Mouse (Mus musculus) heart, postnatal 14 days (tissue): ENCODE data around the gene Trim33. TPM values are rescaled to one million over a fixed set of nuclear protein-coding genes. Genes with fewer than 3 reads are reported as not detected.
A peak's percentile ranks its signal among the peaks of the same experiment; 100 is the strongest.

Experiments used
- DNase-seq, 2 experiments: peaks; one replicate each; pipeline ENCODE4 v3.0.0; 2021 to 2022
- intact Hi-C: fragments of 180-260 bp; cut with DNase I; formaldehyde crosslinking; loops from one replicate; pipeline ENCODE4 v1.15.1; 2025
- total RNA-seq, 2 experiments: library from RNA; stranded (reverse); gene quantifications; 2 replicates each; pipeline ENCODE4 v1.2.3; 2021

Gene Trim33
- total RNA-seq, 2 experiments from 2014 or later, result 16.7 to 16.9 TPM

DNA sequence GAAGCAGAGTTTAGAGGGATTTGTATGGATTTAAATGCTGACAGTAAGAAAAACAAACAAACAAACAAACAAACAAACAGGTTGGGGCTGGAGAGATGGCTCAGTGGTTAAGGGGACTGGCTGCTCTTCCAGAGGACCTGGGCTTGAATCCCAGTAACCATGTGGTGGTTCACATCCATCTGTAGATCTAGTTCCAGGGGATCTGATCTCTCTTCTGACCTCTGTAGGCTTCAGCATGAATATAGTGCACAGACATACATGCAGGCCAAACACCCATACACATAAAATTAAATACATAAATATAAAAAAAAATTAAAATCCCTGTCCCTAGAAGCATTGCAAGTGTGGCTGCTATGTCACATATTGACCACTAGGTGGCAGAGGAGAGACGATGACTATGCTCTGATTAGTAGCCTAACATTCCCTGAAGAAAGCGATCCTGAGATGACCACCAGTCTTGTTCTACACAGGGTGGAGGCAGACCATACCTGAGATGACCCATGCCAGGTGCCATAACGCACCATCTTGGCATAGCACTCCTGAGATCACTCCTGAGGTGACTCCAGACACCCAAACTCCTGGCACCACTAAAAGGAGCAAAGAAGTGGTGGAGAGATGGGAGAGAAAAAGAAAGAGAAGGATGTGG is 113.6 kb downstream of the Trim33 start:
- intact Hi-C loops, result loop anchor here (1.0 to 10.0 kb wide), 3 partner anchors 38 to 492 kb away; partner anchors contain the start of gene Olfml3
- peak; percentile 12 to 57 for DNase-seq

- intact Hi-C loops, result loop anchor here (1.0 to 10.0 kb wide), 3 partner anchors 37 to 491 kb away; partner anchors contain the start of gene Olfml3
- no peak for DNase-seq
Measured at GRCm38 (mm10) chr3:103393283-103394060, 114.4 kb downstream of the Trim33 start.

GRCm38 (mm10) chr3:103394121-103394520 is 115.0 kb downstream of the Trim33 start:
- no peak for DNase-seq
- intact Hi-C loops, result loop anchor here (10.0 kb wide), 1 partner anchor 491 kb away; no protein-coding TSS in a partner anchor

DNA sequence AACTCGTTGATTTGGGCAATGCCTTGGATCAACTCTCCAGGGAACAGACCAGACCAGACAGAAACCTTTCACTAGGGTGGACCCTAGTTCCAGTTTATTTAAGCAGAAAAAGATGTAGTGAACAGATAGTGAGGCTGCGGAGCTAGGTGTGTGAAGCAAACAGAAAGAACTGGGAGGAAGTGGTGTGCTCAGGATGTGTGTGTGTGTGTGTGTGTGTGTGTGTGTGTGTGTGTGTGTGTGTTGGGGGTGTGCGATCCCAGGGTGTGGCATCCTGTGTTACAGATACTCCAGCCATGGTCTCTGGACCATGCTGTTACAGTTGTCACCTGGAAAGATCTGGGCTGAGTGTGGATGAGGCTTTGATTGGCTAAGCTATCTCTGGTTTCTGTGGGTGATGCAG is 118.4 kb downstream of the Trim33 start:
- no peak for DNase-seq
- intact Hi-C loops, result loop anchor here (10.0 kb wide), 1 partner anchor 487 kb away; no protein-coding TSS in a partner anchor

DNA sequence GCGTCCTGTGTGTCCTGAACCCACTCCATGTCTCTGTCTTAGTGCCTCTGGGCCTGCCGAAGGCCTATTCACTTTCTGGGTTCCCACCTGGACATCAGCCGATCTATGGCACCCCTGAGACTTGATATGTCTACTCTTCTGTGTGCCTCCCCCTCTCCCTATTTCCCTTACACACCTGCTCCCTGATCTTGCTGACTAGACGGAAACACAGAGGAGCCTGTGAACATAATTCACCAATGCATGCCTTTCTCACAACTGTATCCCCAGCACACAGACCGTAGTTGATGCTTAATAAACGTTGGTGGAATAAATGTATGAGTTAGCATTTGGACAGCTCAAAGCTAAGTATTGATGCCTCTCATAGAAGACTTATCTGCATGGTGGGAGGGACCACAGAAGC is 121.7 kb downstream of the Trim33 start:
- intact Hi-C loops, result no loop called here

DNA sequence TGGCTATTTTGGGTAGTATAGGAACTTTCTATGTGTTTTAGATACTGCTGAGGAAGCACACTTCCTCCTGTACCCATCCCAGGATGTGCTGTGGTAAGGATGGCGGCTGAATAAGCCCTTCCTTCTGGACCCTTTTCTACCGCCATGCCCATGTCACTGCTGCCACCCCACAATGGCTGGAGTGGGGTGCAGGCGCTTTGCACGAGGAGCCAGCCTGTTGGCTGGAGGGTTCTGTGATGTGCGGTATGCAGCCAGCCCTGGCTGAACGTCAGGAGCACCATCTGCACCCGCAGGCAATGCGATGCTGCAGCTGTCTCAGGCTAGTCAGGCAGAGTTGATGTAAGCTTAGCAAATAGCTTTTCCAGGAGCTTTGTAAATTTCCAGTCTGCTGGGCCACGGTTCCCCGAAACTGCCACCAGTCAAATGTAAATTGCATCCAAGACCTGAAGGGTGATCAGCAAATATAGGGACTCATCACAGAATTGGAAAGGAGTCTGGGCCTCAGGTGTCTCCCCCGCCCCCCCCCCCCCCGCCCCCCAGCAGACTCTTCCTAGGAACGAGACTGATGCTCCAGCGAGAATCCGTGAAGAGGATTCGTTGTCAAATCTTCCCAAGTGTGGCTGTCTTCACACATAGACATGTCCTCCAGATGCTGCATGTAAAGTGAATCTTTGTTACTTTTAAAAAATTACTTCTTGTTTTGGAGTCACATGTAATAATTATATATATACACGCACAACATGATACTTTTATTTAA is 122.4 kb downstream of the Trim33 start:
- intact Hi-C loops, result no loop called here
- DNase-seq, result no peak

More for the DNA sequence above, 121.7 kb downstream of the Trim33 start:
- no peak for DNase-seq

DNA sequence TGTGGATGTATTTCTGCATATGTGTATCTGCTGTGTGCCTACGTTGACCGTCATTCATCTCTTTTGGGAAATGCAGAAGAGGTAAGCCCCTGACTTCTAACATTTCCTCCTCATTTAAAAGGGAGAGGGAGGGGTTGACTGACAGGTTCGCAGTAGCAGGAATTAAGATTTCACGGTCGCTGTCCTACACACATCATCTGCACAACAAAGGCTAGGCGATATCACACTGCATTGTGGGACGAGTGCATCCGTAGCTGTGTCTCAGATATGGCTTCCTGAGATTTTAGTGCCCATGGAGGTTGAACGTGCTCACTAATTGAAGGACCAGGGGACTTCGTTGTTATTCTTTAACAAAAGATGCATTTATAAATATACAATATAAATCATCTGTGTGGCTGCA is 123.1 kb downstream of the Trim33 start:
- intact Hi-C loops, result no loop called here
- no peak for DNase-seq

- intact Hi-C loops, result no loop called here
Measured at GRCm38 (mm10) chr3:103405135-103405534, 126.0 kb downstream of the Trim33 start.

DNA sequence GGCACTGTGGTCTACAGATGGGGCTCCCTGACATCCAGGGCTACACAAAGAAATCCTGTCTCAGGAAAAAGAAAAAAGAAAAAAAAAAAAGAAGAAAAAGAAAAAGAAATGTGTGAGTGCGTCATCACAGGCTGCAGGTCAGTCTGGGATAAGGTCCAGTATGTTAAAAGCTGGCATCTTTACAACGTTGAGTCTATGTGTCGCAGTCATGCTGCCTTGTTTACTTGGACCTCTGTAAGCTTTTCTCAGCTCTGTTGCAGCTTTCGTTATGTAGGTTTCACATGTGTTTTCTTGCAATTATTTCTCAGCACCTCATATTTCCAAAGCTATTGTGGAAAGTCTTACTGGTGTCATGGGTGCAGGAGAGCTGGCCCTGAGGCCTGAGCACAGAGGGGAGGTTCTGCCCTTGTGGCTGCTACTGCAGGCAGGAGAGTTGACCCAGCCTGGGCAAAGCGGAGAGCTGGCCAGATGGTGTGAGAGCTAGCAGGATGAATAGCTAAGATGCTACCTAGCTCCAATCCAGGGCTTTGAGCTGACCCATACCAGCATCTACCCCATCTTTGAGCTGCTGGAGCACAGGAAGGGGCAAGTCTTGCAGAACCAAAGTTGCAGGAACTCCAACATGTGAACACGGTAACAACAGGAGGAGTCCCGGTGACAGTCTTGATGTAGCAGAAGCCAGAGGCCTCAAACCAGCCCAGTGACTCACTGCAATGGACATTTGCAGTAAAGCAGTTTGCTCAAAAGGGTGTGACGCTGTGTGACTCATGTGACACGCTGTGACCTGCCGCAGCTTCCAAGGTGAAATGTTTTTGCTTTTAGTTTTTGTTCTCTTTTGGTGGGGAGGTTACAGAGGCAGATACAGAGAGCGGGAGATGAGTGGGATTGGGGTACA is 127.0 kb downstream of the Trim33 start:
- DNase-seq, result no peak
- intact Hi-C loops, result no loop called here

More at GRCm38 (mm10) chr3:103405135-103405534, 126.0 kb downstream of the Trim33 start:
- DNase-seq, result no peak

Other genes starting within 250 kb of the Trim33 start
- gene Nras, start 221.0 kb upstream of the Trim33 start, total RNA-seq, result 10 to 100 TPM; 67.0 to 87.2 TPM
- gene Ampd1, start 205.3 kb upstream of the Trim33 start, total RNA-seq, result not detected
- 1 to 10 TPM; 2.9 to 3.4 TPM for gene Dennd2c, start 176.7 kb upstream of the Trim33 start, total RNA-seq
- 10 to 100 TPM; 47.7 to 48.0 TPM for gene Bcas2, start 107.6 kb upstream of the Trim33 start, total RNA-seq